Mouse (Mus musculus) MEL-GATA-1-ER (cell line): ENCODE data around the gene Gm37240.

Experiments
- DNase-seq: peaks from one replicate; pipeline ENCODE4 v3.0.0-alpha.2; 2012; ENCODE audit warnings: low read depth; ENCODE audit errors: extremely low read depth

Gm37240 gene

DNA sequence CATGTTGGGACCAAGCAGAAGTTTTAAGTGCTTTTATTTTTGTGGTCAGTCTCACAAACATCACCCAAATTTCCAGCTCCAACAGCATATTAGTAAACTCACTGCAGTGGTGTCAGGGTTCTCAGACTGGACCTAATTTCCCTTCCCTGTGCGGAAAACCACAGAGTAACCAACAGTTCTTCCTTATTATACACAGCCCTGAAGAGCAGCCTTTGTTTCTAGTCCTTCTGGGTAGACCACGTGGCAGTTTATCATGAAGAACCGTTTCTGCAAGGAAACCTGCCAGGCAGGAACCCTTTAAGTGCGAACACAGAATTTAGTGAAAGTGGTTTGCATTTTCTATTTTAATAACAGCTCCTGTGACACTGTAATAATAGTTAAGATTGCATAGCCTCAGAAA, 1395.2 kb downstream of the Gm37240 start:
- DNase-seq, result no peak

DNA sequence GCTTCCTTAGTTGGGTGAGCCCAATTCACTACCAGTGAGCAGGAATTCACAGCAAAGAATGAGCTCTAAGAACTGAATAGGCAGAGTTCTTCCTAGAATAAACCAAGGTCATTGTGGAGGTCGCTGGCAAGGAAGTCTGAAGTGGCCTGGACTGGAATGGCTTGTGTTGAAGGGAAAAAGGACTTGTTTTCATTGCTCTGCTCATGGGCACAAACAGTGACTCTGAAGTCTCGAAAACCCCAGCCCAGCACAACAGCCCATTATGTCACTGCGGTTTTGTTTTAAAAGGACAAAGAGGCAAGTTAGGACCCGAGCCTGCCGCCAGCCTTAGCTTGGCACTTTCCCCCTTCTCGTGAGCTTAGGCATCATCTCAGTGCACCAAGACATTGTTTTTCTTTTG, 1398.6 kb downstream of the Gm37240 start:
- DNase-seq, result no peak

DNA sequence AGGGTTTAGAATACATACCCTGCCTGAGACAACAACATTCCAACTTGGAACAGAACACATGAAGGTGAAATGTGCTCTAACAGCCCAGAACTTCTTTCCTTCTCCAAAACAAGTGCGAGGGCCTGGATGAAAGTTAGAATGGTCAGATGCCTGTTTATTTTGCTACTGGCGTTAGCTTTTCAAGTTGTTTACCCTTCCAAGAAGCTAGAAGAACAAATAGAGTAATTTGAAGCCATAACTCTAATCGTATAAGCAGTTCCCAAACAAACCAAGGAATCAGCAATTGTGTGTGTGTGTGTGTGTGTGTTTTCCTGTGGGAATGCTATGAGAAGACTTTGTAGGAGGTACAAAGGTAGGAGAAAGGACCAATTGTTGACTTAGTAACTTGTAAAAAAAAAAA, 1402.4 kb downstream of the Gm37240 start:
- no peak for DNase-seq

GRCm38 (mm10) chr3:84484333-84484732, 1403.0 kb downstream of the Gm37240 start:
- no peak for DNase-seq

DNA sequence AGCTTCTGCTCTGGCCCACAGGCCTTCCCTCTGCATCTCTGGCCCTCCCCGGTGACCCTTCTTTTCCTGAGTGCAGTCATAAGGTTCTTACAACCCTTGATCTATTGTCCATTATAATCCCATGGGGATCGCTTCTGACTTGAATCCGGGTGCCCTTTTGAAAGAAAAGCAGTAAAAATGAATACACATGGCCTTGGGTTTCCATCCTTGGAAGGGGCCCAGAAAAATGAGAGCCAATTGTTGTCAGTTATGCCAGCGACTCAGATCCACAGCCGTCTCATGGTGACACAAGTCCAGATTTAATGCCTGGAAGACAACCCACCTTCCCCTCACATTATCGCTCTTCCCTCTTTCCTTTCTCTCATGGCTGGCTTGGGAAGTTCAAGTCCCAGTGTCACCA, 1405.2 kb downstream of the Gm37240 start:
- DNase-seq, result no peak

GRCm38 (mm10) chr3:84481104-84481503, 1406.2 kb downstream of the Gm37240 start:
- DNase-seq, result peak; percentile 71

- DNase-seq, result no peak
Observed at GRCm38 (mm10) chr3:84480006-84480897, 1407.1 kb downstream of the Gm37240 start, which contains the start of gene Fhdc1. Fhdc1 (minus strand) TSS chr3:84480429.

GRCm38 (mm10) chr3:84479293-84480005, 1407.9 kb downstream of the Gm37240 start:
- no peak for DNase-seq

DNA sequence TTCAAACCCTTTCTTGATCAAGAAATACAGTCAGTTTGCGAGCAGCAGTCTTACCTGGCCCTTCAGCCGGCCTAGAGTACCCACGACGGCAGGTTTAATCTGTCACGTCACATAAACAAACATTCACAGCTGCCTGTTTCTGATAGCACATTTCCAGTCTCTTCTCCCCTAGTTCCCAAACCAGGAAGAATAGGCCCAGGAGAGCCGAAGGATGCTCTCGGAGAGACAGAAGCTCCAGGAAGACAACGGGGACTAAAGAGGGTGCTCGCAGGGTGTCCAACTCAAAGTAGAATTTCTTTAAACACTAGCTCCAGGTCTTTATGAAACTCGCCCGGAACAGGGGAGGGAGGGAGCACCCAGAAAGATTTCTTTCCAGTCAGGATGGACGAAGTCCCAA, 1408.4 kb downstream of the Gm37240 start:
- no peak for DNase-seq

DNA sequence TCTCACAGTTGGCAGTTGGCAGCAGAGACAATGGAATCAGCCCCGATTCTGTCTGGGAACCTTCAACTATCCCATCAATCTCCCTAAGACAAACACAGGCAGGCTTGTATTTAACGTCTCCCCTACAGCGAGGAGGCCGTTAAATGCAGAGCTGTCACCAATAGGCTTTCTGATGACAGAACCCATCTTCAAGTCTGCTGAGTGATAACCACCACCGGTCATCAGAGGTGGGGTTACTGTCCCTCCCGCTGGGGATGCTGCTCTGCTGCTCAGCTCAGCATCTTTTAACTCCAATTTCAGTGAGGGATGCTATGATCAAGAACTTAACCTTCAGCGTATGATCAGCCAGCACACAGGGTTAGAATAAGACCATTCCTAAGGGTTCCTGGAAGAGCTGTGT, 1409.1 kb downstream of the Gm37240 start:
- DNase-seq, result no peak

DNA sequence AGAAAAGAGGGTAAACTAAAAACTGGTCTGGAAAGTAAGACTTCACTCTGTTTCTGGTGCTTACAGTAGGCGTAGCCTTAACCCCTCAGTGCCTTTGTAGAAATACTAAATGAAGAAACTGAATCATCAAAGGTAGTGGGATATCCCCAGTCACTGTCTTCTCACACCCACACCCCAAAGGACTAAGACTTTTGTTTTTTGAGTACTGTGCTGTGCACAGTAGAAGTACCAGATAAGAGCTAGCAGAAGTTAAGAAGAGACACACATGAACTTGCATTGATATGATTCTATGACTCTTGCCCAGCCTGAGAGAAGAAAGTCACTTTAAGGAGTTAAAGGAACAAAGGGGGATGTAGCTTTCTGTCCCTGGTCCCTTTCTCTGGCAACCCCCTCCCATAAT, 1409.8 kb downstream of the Gm37240 start:
- peak; percentile 78 for DNase-seq

DNA sequence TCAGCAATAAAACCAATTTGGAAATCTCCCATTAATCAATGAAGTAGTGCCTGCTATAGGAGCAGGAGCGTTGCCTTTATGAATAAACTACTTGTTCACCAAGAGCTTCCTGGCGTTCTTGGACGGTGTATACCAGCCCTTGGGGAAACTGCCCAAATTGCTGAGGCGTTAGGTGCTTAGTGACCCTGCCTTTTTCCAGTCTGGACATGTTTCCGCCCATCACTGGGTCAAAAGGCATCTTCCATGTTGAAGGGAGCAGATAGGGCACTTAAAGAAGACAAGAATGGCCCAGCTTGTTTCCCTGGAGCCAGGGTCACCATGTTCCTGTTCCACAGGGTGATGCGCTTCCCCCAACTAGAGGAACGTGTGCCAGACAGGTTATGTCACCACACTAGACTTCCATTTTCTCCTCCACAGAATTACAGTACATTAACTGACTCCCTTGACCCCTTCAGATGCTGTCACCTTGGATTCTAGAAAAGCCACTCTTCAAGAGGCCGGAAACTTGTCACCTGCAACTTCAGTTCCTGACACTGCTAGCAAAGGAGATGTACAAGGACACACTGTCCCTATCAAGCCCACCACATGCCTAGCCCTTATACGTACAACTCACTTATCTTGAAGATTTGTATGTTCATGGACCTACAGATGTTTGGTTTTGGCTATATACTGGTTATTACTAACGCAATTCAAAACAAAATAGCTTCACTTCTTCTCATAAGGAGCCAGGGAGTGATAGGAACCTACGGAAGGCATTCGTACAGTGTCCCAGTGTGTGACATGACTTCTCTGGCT, 1412.1 kb downstream of the Gm37240 start:
- no peak for DNase-seq

DNA sequence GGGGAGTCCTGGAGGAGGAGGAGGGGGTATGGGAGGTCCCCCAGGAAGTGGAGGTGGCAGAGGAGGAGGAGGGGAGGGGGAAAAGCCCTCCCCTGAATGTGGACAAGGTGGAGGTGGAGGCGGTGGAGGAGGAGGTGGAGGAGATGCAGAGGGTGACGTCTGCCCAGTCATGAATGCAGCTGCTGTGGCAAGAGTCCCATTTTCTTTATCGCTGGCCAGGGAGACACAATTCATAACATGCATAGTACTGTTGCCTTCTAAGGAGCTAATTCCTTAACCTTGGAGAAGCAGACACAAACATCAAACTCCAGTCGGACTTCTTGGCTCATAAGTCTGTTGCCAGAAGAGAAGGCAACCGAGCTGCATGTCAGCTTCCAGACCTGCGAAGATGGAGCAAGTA, 1412.9 kb downstream of the Gm37240 start:
- no peak for DNase-seq

DNA sequence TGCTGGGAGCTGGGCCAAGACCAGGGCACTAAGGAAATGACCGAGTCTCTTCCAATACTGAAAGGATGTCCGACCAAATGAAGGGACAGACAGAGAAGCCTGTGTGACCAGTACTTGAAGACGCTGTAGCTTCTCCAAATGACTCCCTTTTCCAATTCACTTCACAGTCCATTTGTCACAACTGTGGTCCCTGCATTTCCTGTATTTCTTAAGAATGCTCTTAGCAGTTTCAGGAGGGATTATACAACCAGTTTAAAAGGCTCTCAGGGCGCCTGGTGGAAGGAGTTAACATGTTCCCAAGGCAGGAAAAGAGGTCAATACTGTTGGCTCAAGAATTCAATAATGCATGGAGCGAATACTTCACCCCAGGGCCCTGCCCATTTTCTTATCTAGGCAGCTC, 1414.4 kb downstream of the Gm37240 start:
- DNase-seq, result no peak

GRCm38 (mm10) chr3:84472527-84472926, 1414.8 kb downstream of the Gm37240 start:
- no peak for DNase-seq

- DNase-seq, result peak; percentile 98
Observed at GRCm38 (mm10) chr3:84471146-84471545, 1416.2 kb downstream of the Gm37240 start.

DNA sequence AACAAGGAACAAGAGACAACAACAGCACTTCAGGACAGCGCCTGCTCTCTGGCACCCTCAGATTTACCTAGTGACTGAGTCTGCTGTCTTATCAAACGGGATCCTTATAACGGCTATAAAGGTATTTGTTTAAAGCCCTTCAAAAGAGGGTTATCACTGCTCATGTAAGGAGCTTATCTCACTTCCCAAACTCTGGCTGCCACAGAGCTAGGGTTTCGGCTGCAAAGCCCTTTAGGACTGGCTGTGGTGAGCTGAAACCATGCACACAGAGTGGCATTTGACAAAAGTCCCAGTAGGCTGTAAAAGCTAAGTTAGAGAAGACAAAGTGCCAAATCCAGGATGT, 1419.2 kb downstream of the Gm37240 start:
- no peak for DNase-seq

DNA sequence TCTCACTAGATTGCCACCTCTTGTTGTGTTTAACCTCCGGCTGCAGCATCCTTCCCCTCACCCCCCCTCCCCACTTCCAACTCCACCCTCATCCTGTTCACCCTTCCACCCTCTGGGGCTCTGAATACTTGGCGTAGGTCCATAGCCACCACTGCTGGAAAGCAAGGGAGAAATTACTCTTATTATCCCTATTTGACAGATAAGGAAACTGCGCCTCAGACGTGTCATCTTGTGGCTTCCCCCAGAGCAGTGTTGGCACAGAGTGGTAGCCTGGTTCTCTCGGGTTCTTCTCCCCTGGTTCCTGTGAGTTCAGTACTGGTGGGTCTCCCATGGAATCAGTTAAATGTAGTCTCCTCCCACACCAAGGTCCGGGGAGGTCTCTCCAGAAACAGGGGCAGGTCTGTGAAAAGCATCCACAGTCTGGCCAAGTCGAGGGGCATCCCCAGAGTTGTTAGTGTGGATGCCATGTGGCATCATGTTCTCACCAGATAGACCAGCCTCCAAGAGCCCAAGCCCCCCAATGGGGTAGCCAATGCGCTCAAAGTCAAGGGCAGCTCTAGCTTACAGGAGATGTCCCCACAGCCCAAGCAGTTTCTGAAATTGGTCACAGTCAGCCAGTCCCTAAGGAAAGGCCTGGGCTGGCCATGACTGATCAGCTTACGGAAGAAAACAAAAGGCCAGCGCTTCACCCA, 1419.8 kb downstream of the Gm37240 start:
- peak; percentile 84 for DNase-seq

GRCm38 (mm10) chr3:84465822-84466500, 1421.4 kb downstream of the Gm37240 start:
- DNase-seq, result no peak

- DNase-seq, result no peak
Observed at GRCm38 (mm10) chr3:84461687-84462086, 1425.6 kb downstream of the Gm37240 start.

DNA sequence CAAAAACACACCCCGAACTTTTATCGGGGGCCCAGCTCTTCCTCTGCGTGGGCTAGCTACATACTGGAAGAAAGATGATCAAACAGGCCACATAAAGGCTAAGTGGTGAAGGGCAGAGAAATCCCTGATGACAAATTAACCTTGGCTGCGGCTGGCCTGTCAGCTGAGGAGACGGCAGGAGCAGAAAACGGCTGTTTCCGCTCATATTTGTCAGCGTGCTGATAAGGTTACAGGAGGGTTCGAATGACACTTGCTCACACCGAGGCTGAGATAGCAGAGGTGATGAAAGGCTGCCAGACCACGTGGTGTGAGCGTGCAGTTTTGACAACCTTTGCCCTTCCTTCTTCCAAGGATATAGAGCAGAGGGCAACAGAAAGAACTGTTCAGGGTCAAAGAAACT, 1426.4 kb downstream of the Gm37240 start:
- peak; percentile 92 for DNase-seq
